Mouse (Mus musculus): ENCODE measurements around the gene Rexo4. TPM values are rescaled to one million over a fixed set of nuclear protein-coding genes. Genes with fewer than 3 reads are reported as not detected.
A peak's percentile ranks its signal among the peaks of the same experiment; 100 is the strongest.

Gene Rexo4
- polyA plus RNA-seq, 1 experiment, result not detected

GRCm38 (mm10) chr2:26980361-26980760, 16.2 kb upstream of the Rexo4 start:
- WGBS, result 88% methylated on average over 1 of the region's 1 CpGs
- Histone ChIP-seq H3K27ac (ENCODE audit: insufficient read depth, low read depth, low read length) (no peak overlapping the region), H3K4me3 (ENCODE audit: insufficient read depth, low read depth, low read length) (no peak overlapping the region), H3K4me1 (ENCODE audit: control insufficient read depth, insufficient read depth, low read length) (no peaks in the 10 kb centered on the region)
- no peak for TF ChIP-seq CTCF (IDR thresholded peaks at IDR 0.05; ENCODE audit: insufficient read depth, low read depth, low read length)
- TF ChIP-seq POLR2A (IDR thresholded peaks at IDR 0.05; ENCODE audit: insufficient read depth, low read depth, low read length), result no peak

GRCm38 (mm10) chr2:26973960-26974359, 9.8 kb upstream of the Rexo4 start:
- Histone ChIP-seq H3K4me3 (ENCODE audit: insufficient read depth, low read depth, low read length) (no peak overlapping the region), H3K27ac (ENCODE audit: insufficient read depth, low read depth, low read length) (no peak overlapping the region), H3K4me1 (ENCODE audit: control insufficient read depth, insufficient read depth, low read length) (no peaks in the 10 kb centered on the region)
- 43% methylated on average over 4 of the region's 4 CpGs for WGBS
- TF ChIP-seq CTCF (IDR thresholded peaks at IDR 0.05; ENCODE audit: insufficient read depth, low read depth, low read length) (no peak), POLR2A (IDR thresholded peaks at IDR 0.05; ENCODE audit: insufficient read depth, low read depth, low read length) (no peak)

- TF ChIP-seq POLR2A (IDR thresholded peaks at IDR 0.05; ENCODE audit: insufficient read depth, low read depth, low read length) (no peak), CTCF (IDR thresholded peaks at IDR 0.05; ENCODE audit: insufficient read depth, low read depth, low read length) (no peak)
- no peaks in the 10 kb centered on the region for H3K4me1 ChIP-seq (ENCODE audit: control insufficient read depth, insufficient read depth, low read length)
- 61% methylated on average over 3 of the region's 3 CpGs for WGBS
Observed at GRCm38 (mm10) chr2:26973116-26973515, 8.9 kb upstream of the Rexo4 start, which contains the start of gene Adamts13. Gene Adamts13, plus strand, starts transcription at chr2:26973416.

GRCm38 (mm10) chr2:26967262-26967661, 3.1 kb upstream of the Rexo4 start:
- TF ChIP-seq POLR2A (IDR thresholded peaks at IDR 0.05; ENCODE audit: insufficient read depth, low read depth, low read length) (no peak), CTCF (IDR thresholded peaks at IDR 0.05; ENCODE audit: insufficient read depth, low read depth, low read length) (no peak)
- Histone ChIP-seq H3K4me1 (ENCODE audit: control insufficient read depth, insufficient read depth, low read length) (peaks cover 6% of the 10 kb centered on the region; the same call in 1 of the 2 replicates), H3K27ac (ENCODE audit: insufficient read depth, low read depth, low read length) (no peak overlapping the region), H3K4me3 (ENCODE audit: insufficient read depth, low read depth, low read length) (no peak overlapping the region)
- 76% methylated on average over 2 of the region's 2 CpGs for WGBS

More at GRCm38 (mm10) chr2:26973116-26973515, 8.9 kb upstream of the Rexo4 start, which contains the start of gene Adamts13:
- Histone ChIP-seq H3K4me3 (ENCODE audit: insufficient read depth, low read depth, low read length) (no peak within 1 kb of the TSS), H3K27ac (ENCODE audit: insufficient read depth, low read depth, low read length) (no peak within 1 kb of the TSS)

GRCm38 (mm10) chr2:26964724-26965370, 661 bp upstream of the Rexo4 start:
- no peak for TF ChIP-seq POLR2A (IDR thresholded peaks at IDR 0.05; ENCODE audit: insufficient read depth, low read depth, low read length)
- no peak for TF ChIP-seq CTCF (IDR thresholded peaks at IDR 0.05; ENCODE audit: insufficient read depth, low read depth, low read length)
- WGBS, result 16% methylated on average over 13 of the region's 14 CpGs
- Histone ChIP-seq H3K4me1 (ENCODE audit: control insufficient read depth, insufficient read depth, low read length) (peaks cover 10% of the 10 kb centered on the region; the same call in 1 of the 2 replicates), H3K27ac (ENCODE audit: insufficient read depth, low read depth, low read length) (peak overlapping the region; percentile 87), H3K4me3 (ENCODE audit: insufficient read depth, low read depth, low read length) (peak overlapping the region; percentile 83)

GRCm38 (mm10) chr2:26960756-26961155, 3.4 kb downstream of the Rexo4 start:
- 61% methylated on average over 4 of the region's 4 CpGs for whole genome bisulfite sequencing
- no peak for TF ChIP-seq POLR2A (IDR thresholded peaks at IDR 0.05; ENCODE audit: insufficient read depth, low read depth, low read length)
- TF ChIP-seq CTCF (IDR thresholded peaks at IDR 0.05; ENCODE audit: insufficient read depth, low read depth, low read length), result no peak
- no peak overlapping the region for H3K4me3 ChIP-seq (ENCODE audit: insufficient read depth, low read depth, low read length)
- H3K4me1 ChIP-seq (ENCODE audit: control insufficient read depth, insufficient read depth, low read length), result peaks cover 10% of the 10 kb centered on the region; the same call in 1 of the 2 replicates
- H3K27ac ChIP-seq (ENCODE audit: insufficient read depth, low read depth, low read length), result no peak overlapping the region

- WGBS, result 85% methylated on average over 2 of the region's 2 CpGs
Observed at GRCm38 (mm10) chr2:26957488-26957859, 6.7 kb downstream of the Rexo4 start.

GRCm38 (mm10) chr2:26956811-26957487, 7.2 kb downstream of the Rexo4 start:
- no peak overlapping the region for H3K27ac ChIP-seq (ENCODE audit: insufficient read depth, low read depth, low read length)
- TF ChIP-seq POLR2A (IDR thresholded peaks at IDR 0.05; ENCODE audit: insufficient read depth, low read depth, low read length), result no peak
- TF ChIP-seq CTCF (IDR thresholded peaks at IDR 0.05; ENCODE audit: insufficient read depth, low read depth, low read length), result no peak
- H3K4me1 ChIP-seq (ENCODE audit: control insufficient read depth, insufficient read depth, low read length), result 0 out of 2 replicates have a peak, but pooled peaks cover 4% of the 10 kb centered on the region
- H3K4me3 ChIP-seq (ENCODE audit: insufficient read depth, low read depth, low read length), result no peak overlapping the region
- WGBS, result 95% methylated on average over 12 of the region's 12 CpGs

More at GRCm38 (mm10) chr2:26957488-26957859, 6.7 kb downstream of the Rexo4 start:
- no peak overlapping the region for H3K27ac ChIP-seq (ENCODE audit: insufficient read depth, low read depth, low read length)
- no peak overlapping the region for H3K4me3 ChIP-seq (ENCODE audit: insufficient read depth, low read depth, low read length)
- TF ChIP-seq POLR2A (IDR thresholded peaks at IDR 0.05; ENCODE audit: insufficient read depth, low read depth, low read length) (no peak), CTCF (IDR thresholded peaks at IDR 0.05; ENCODE audit: insufficient read depth, low read depth, low read length) (no peak)
- H3K4me1 ChIP-seq (ENCODE audit: control insufficient read depth, insufficient read depth, low read length), result 0 out of 2 replicates have a peak, but pooled peaks cover 4% of the 10 kb centered on the region
